Mouse (Mus musculus) heart, embryonic 16.5 days (tissue): ENCODE results near the gene Smagp. TPM values are rescaled to one million over a fixed set of nuclear protein-coding genes. Genes with fewer than 3 reads are reported as not detected.

Source experiments
- ATAC-seq: fragments of 200-750 bp; cut with Nextera tagmentation; replicated peaks from 2 replicates; pipeline ENCODE4 v1.8.0; 2017; ENCODE audit warnings: moderate number of reproducible peaks; ENCODE audit not compliant: insufficient read depth, low FRiP score; ENCODE audit errors: extremely low read depth
- H3K27ac ChIP-seq: fragments of 300-500 bp; sonication (generic); 2 replicates; pipeline ENCODE4 v1.5.1; 2014; ENCODE audit warnings: mild to moderate bottlenecking, low read length, control low read depth, moderate library complexity
- H3K27me3 ChIP-seq: fragments of 300-500 bp; sonication (generic); 2 replicates; pipeline ENCODE4 v1.6.1; 2014; ENCODE audit warnings: low read length, mixed read lengths; ENCODE audit not compliant: control insufficient read depth, insufficient read depth
- H3K36me3 ChIP-seq: fragments of 300-500 bp; sonication (generic); 2 replicates; pipeline ENCODE4 v1.6.1; 2014; ENCODE audit not compliant: control insufficient read depth, insufficient read depth
- H3K4me1 ChIP-seq: fragments of 300-500 bp; sonication (generic); 2 replicates; pipeline ENCODE4 v1.6.1; 2014; ENCODE audit warnings: low read length, mixed read lengths; ENCODE audit not compliant: control insufficient read depth, insufficient read depth
- H3K4me2 ChIP-seq: fragments of 300-500 bp; sonication (generic); 2 replicates; pipeline ENCODE4 v1.6.1; 2014; ENCODE audit warnings: low read depth, mild to moderate bottlenecking, control low read depth, low read length
- H3K4me3 ChIP-seq: fragments of 300-500 bp; sonication (generic); 2 replicates; pipeline ENCODE4 v1.5.1; 2014; ENCODE audit warnings: mild to moderate bottlenecking, control low read depth, low read length
- H3K9ac ChIP-seq: fragments of 300-500 bp; sonication (generic); 2 replicates; pipeline ENCODE4 v1.6.1; 2014; ENCODE audit warnings: low read length, control low read depth
- H3K9me3 ChIP-seq: fragments of 300-500 bp; sonication (generic); replicated peaks from 2 replicates; pipeline ENCODE4 v1.6.1; 2016; ENCODE audit warnings: low read length; ENCODE audit not compliant: control insufficient read depth
- WGBS: fragments of 180-500 bp; shearing (Covaris S2); extraction: QIAGEN DNeasy Blood & Tissue Kit; methylation state at CpG from one replicate; pipeline ENCODE4 v1.1.7; 2014; 5-methylcytosine and 5-hydroxymethylcytosine counted together
- polyA plus RNA-seq: library from polyadenylated mRNA; unstranded; fragments of >200 nt; fragmentation: Nextera tagmentation; extraction: Ambion mirVana; gene quantifications from 2 replicates; pipeline ENCODE4 v1.2.1, GENCODE M21; 2015

The Smagp gene
- polyA plus RNA-seq, 1 experiment from 2014 or later: 16.9 TPM

DNA sequence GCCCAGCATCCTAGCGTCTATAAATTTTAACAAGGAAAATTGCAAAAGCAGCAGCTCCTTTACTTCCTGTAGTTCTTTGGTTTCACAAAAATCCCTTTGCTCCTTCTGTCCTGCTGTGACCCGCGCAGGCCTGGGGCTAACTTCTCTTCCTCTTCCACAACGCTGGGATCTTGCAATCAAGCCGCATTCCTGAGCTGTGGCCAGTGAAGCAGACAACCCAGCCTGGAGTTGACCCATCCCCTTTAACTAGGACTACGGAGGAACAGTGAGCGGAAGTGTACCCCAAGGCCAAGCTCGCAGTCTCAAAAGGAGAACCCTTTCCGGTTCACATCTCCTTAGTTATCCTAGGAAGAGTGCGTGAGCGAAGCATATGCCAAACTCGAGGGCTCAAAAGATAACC is 41.8 kb upstream of the Smagp start:
- Histone ChIP-seq H3K36me3 (no peaks in the 10 kb centered on the region), H3K4me1 (peaks cover 7% of the 10 kb centered on the region), H3K4me2 (no peak overlapping the region), H3K4me3 (no peak overlapping the region), H3K27ac (no peak overlapping the region), H3K27me3 (no peaks in the 10 kb centered on the region), H3K9me3 (no peaks in the 10 kb centered on the region), H3K9ac (no peak overlapping the region)
- no peak for ATAC-seq
- 79% methylated on average over 12 of the region's 12 CpGs for WGBS

DNA sequence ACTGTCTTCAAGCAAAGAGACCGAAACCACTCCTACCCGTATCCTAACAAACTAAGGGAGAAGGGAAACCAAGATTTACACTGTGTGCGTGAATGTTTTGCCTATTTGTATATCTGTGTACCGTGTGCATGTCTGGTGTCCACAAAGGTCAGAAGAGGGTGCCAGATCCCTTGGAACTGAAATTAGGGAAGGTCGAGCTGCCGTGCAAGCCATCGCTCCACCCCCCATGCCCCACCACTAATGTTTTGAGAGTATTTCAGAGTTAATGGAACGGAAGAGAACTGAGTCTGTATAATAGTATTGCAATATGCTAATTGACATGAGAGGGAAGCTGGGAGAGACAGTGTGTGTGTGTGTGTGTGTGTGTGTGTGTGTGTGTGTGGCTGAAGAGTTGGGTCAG is 40.9 kb upstream of the Smagp start:
- Histone ChIP-seq H3K4me3 (no peak overlapping the region), H3K9me3 (no peaks in the 10 kb centered on the region), H3K4me2 (no peak overlapping the region), H3K9ac (no peak overlapping the region), H3K36me3 (no peaks in the 10 kb centered on the region), H3K4me1 (peaks cover 10% of the 10 kb centered on the region), H3K27me3 (no peaks in the 10 kb centered on the region), H3K27ac (no peak overlapping the region)
- ATAC-seq: no peak
- 89% methylated on average over 8 of the region's 8 CpGs for WGBS

DNA sequence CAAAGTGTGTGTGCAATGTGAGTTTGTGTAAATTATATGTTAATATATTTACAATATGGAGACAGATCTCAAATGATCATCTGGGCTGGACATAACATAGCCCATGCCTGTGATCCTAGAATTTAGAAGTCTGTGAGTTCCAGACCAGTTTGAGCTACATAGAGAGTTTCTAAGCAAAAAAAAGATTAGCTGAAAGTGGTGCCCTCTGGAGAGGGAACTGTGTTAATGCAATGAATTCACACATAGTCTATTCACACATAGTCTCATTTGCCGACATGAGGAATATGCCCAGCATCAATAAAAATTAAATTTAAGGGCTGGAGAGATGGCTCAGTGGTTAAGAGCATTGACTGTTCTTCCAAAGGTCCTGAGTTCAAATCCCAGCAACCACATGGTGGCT is 39.8 kb upstream of the Smagp start:
- H3K4me3 ChIP-seq: no peak overlapping the region
- H3K9ac ChIP-seq: no peak overlapping the region
- WGBS: 83% methylated on average over 1 of the region's 1 CpGs
- no peaks in the 10 kb centered on the region for H3K9me3 ChIP-seq
- no peaks in the 10 kb centered on the region for H3K36me3 ChIP-seq
- no peak overlapping the region for H3K4me2 ChIP-seq
- no peak overlapping the region for H3K27ac ChIP-seq
- peaks cover 10% of the 10 kb centered on the region for H3K4me1 ChIP-seq
- H3K27me3 ChIP-seq: no peaks in the 10 kb centered on the region
- ATAC-seq: no peak

DNA sequence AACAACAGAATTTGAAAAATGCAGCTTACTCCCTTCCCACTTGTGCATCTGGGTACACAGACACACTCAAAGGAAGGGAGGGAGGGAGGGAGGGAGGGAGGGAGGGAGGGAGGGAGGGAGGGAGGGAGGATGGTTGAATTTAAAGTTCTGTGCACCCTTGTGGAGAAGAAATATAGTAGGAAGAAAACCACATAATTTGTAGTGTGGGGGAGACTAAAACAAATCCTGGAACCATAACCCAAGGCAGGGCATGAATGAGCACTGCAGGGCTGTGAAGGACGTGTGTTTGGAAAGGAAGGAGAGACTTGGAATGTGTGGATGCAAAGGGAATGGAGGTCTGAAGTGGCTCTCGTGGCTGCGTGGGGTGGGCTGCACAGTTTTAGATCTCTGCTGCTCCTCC is 38.7 kb upstream of the Smagp start:
- no peak for ATAC-seq
- WGBS: 40% methylated on average over 3 of the region's 3 CpGs
- Histone ChIP-seq H3K36me3 (no peaks in the 10 kb centered on the region), H3K27ac (no peak overlapping the region), H3K27me3 (no peaks in the 10 kb centered on the region), H3K4me1 (peaks cover 10% of the 10 kb centered on the region), H3K4me3 (no peak overlapping the region), H3K9ac (no peak overlapping the region), H3K4me2 (no peak overlapping the region), H3K9me3 (no peaks in the 10 kb centered on the region)

DNA sequence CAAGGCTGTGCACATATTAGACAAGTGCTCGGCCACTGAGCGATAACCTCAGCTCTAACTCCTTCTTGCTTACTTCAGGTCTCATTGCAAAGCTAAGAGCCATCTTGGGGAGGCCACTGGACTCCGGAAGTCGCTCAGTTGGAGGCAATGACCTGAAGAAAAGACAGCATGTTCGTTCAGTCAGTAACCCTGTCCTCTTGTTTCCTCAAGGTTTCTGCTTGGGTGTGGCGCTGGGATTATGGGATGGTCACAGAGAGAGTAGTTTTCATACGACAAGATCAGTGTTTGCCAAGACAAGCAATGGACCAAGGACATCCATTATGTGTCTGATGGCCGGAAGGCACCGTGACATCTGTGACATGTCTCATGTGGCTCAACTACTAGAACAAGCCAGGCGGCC is 37.8 kb upstream of the Smagp start:
- H3K4me1 ChIP-seq: peaks cover 10% of the 10 kb centered on the region
- H3K4me3 ChIP-seq: no peak overlapping the region
- H3K36me3 ChIP-seq: no peaks in the 10 kb centered on the region
- H3K27ac ChIP-seq: no peak overlapping the region
- 82% methylated on average over 10 of the region's 10 CpGs for WGBS
- no peak for ATAC-seq
- no peaks in the 10 kb centered on the region for H3K27me3 ChIP-seq
- no peaks in the 10 kb centered on the region for H3K9me3 ChIP-seq
- H3K4me2 ChIP-seq: no peak overlapping the region
- no peak overlapping the region for H3K9ac ChIP-seq

DNA sequence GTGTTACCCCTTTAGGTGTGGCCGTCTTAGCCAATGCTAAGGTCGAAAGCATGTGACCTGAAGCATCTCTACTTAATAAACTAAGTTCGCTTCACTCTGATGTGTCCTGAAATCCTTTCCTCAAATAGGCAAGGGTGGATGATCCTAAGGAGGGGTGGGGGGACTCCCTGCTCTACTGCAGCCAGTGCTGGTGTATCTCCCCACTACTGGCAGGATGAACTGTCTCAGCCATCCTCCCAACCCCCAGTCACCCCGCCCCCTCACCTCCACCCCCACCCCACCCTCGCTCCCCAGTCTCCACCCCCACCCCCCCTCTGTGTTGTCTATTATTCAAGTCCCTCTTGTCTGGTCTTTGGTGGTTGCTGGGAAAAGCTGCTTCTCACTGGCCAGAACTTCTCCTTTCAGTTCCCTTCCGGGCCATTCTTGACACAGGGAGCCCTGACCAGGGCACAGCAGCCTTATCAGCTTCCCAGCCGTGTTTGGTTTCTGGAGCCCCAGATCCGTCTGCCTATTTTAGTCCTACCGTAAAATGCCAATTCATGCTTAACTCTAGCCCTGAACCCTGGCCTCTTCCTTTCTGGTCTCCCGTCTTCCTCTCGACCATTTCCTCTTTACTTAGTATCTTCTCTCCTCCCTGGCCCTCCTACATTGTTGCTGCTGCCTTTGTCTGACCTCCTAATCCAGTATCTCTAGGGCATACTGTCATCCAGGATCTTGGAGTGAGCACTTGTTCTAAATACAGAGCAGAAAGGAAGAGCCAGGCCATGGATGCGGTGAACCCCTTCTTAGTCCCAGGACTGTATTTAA is 37.0 kb upstream of the Smagp start:
- H3K27me3 ChIP-seq: no peaks in the 10 kb centered on the region
- H3K36me3 ChIP-seq: no peaks in the 10 kb centered on the region
- no peak overlapping the region for H3K4me3 ChIP-seq
- H3K4me2 ChIP-seq: peak overlapping the region; percentile 44
- no peaks in the 10 kb centered on the region for H3K9me3 ChIP-seq
- H3K9ac ChIP-seq: no peak overlapping the region
- H3K27ac ChIP-seq: peak overlapping the region; percentile 56
- 24% methylated on average over 11 of the region's 12 CpGs for WGBS
- peak; percentile 65; the same call in 1 of the 2 replicates for ATAC-seq
- peaks cover 10% of the 10 kb centered on the region for H3K4me1 ChIP-seq

DNA sequence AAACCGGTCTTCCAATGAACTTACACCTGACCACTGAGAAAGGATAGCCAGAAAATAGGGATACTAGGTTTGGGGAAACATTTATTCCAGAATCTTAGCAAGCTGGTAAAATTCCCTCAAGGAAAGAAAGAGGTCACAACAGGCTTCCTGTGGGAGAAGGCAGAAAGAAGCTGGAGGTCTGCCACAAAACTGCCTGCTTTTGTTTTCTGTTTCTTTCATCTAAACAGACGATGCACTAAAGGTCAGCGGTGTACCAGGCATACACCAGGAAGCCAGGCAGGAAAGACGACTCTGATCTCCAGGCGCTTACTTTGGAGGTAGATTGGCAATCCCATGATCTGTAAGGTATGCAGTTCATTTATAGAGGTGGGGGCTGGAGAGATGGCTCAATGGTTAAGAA is 34.1 kb upstream of the Smagp start:
- Histone ChIP-seq H3K27ac (no peak overlapping the region), H3K9ac (no peak overlapping the region), H3K4me3 (no peak overlapping the region), H3K27me3 (no peaks in the 10 kb centered on the region), H3K36me3 (no peaks in the 10 kb centered on the region), H3K4me1 (peaks cover 18% of the 10 kb centered on the region), H3K4me2 (no peak overlapping the region), H3K9me3 (no peaks in the 10 kb centered on the region)
- WGBS: 71% methylated on average over 5 of the region's 5 CpGs
- no peak for ATAC-seq

DNA sequence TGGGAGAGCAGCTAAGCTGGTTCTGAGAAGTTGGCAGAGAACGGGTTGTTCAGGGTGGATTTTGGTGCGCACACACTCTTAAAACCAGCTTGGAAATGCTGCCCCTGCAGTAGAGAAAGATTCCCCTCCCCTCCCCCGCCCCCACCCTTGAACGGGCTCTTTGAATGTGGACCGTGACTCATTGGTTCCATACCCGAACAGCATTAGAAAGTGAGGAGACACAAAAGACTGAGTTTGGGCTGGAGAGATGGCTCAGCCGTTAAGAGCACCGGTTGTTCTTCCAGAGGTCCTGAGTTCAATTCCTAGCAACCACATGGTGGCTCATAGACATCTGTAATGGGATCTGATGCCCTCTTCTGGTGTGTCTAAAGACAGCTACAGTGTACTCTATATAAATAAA is 33.3 kb upstream of the Smagp start:
- Histone ChIP-seq H3K9ac (no peak overlapping the region), H3K27me3 (no peaks in the 10 kb centered on the region), H3K27ac (no peak overlapping the region), H3K4me1 (peaks cover 18% of the 10 kb centered on the region), H3K36me3 (no peaks in the 10 kb centered on the region), H3K4me3 (no peak overlapping the region), H3K9me3 (no peaks in the 10 kb centered on the region), H3K4me2 (no peak overlapping the region)
- 74% methylated on average over 8 of the region's 8 CpGs for WGBS
- ATAC-seq: no peak

DNA sequence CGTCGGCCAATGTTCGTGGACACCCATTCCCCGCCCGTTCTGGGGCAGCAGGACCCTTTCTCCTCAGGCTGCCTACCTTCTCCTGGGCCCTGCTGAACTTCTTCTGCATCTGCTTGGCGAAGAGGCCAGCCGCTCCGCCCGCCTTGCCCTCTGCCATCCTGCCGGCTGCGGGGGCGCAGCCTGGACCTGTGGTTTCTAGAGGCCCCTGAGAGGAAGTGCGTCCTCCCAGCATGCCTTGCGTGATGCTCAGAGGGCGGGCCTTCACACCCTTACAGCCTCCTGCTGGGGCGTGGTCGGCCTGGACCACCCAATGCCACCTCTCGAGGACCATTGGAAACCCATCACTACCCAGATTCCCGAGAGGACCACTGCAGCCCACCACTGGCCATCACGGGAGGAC is 32.6 kb upstream of the Smagp start, which contains the start of gene Bin2:
Gene Bin2 (minus strand): TSS at position 217 of the 400 bp plus-strand sequence.
- Histone ChIP-seq H3K4me1 (peaks cover 18% of the 10 kb centered on the region), H3K4me2 (peak within 1 kb of the TSS; percentile 22), H3K4me3 (peak within 1 kb of the TSS; percentile 37), H3K27me3 (no peaks in the 10 kb centered on the region), H3K9me3 (no peaks in the 10 kb centered on the region), H3K27ac (no peak within 1 kb of the TSS), H3K9ac (no peak within 1 kb of the TSS), H3K36me3 (no peaks in the 10 kb centered on the region)
- 80% methylated on average over 20 of the region's 20 CpGs for WGBS
- ATAC-seq: 0 out of 2 replicates have a peak, but pooled peaks have one; percentile 9
